Mouse (Mus musculus): ENCODE data around the gene Gart.

GRCm38 (mm10) chr16:91614552-91614951, 32.2 kb downstream of the Gart start:
- TF ChIP-seq GATA1 (IDR thresholded peaks at IDR 0.05; ENCODE audit: borderline replicate concordance, low read length) (no peak), FLI1 (IDR thresholded peaks at IDR 0.05; ENCODE audit: low read length) (no peak)
